Mouse (Mus musculus) liver, embryonic 12.5 days (tissue): ENCODE results near the gene Gpc6. TPM values are rescaled to one million over a fixed set of nuclear protein-coding genes. Genes with fewer than 3 reads are reported as not detected.

Experiments
- ATAC-seq: fragments of 200-750 bp; cut with Nextera tagmentation; 2 replicates; pipeline ENCODE4 v1.8.0; 2017; ENCODE audit warnings: moderate number of reproducible peaks, mild to moderate bottlenecking, moderate library complexity
- H3K27ac ChIP-seq: fragments of 300-500 bp; sonication (generic); 2 replicates; pipeline ENCODE4 v1.5.1; 2016; ENCODE audit warnings: mild to moderate bottlenecking
- H3K27me3 ChIP-seq: fragments of 300-500 bp; sonication (generic); replicated peaks from 2 replicates; pipeline ENCODE4 v1.6.1; 2016; ENCODE audit warnings: mild to moderate bottlenecking, moderate library complexity
- H3K36me3 ChIP-seq: fragments of 300-500 bp; sonication (generic); 2 replicates; pipeline ENCODE4 v1.6.1; 2016; ENCODE audit warnings: mild to moderate bottlenecking, moderate library complexity
- H3K4me1 ChIP-seq: fragments of 300-500 bp; sonication (generic); 2 replicates; pipeline ENCODE4 v1.6.1; 2016
- H3K4me2 ChIP-seq: fragments of 300-500 bp; sonication (generic); 2 replicates; pipeline ENCODE4 v1.6.1; 2016; ENCODE audit warnings: mild to moderate bottlenecking, moderate library complexity
- H3K4me3 ChIP-seq: fragments of 300-500 bp; sonication (generic); 2 replicates; pipeline ENCODE4 v1.5.1; 2016; ENCODE audit warnings: mild to moderate bottlenecking, moderate library complexity
- H3K9ac ChIP-seq: fragments of 300-500 bp; sonication (generic); 2 replicates; pipeline ENCODE4 v1.6.1; 2016; ENCODE audit warnings: mild to moderate bottlenecking, moderate library complexity
- H3K9me3 ChIP-seq: fragments of 300-500 bp; sonication (generic); replicated peaks from 2 replicates; pipeline ENCODE4 v1.6.1; 2016; ENCODE audit warnings: mild to moderate bottlenecking, moderate library complexity
- WGBS: fragments of 180-500 bp; shearing (Covaris S2); methylation state at CpG from one replicate; pipeline ENCODE4 v1.1.7; 2016; ENCODE audit not compliant: insufficient replicate concordance; 5-methylcytosine and 5-hydroxymethylcytosine counted together
- polyA plus RNA-seq: library from polyadenylated mRNA; unstranded; fragments of >200 nt; fragmentation: Nextera tagmentation; extraction: Ambion mirVana; gene quantifications from 2 replicates; pipeline ENCODE4 v1.2.1, GENCODE M21; 2016

Gpc6 gene
- polyA plus RNA-seq, 1 experiment from 2014 or later, result 8.4 TPM

GRCm38 (mm10) chr14:117816008-117816407, 890.9 kb downstream of the Gpc6 start:
- Histone ChIP-seq H3K36me3 (no peaks in the 10 kb centered on the region), H3K27me3 (no peaks in the 10 kb centered on the region), H3K4me3 (no peak overlapping the region), H3K4me2 (no peak overlapping the region), H3K27ac (no peak overlapping the region), H3K9ac (no peak overlapping the region), H3K4me1 (no peaks in the 10 kb centered on the region), H3K9me3 (0 out of 2 replicates have a peak, but pooled peaks cover 2% of the 10 kb centered on the region)
- 71% methylated on average over 9 of the region's 9 CpGs for WGBS
- ATAC-seq, result no peak

DNA sequence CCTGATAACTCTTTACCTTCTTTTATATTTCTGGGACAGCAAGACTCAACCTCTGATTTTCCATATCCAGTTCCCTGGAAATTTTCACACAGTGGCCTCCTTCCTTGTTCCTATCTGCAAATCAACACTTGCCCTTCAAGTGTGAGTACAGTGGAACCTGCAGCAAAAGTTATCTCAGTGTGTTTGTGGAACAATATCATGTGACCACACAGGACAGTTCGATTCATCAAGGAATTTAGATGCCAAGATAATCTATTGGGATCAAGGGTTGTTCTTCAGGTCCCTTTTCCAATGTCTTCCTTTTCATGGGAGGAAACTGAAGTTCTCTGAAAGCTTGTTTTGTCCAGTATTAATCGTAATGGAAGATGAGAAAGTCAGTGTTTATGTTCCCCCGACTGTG, 891.6 kb downstream of the Gpc6 start:
- H3K4me3 ChIP-seq, result no peak overlapping the region
- no peaks in the 10 kb centered on the region for H3K36me3 ChIP-seq
- H3K4me2 ChIP-seq, result no peak overlapping the region
- WGBS, result 68% methylated on average over 3 of the region's 3 CpGs
- no peak for ATAC-seq
- no peaks in the 10 kb centered on the region for H3K9me3 ChIP-seq
- no peak overlapping the region for H3K27ac ChIP-seq
- no peaks in the 10 kb centered on the region for H3K4me1 ChIP-seq
- H3K27me3 ChIP-seq, result no peaks in the 10 kb centered on the region
- no peak overlapping the region for H3K9ac ChIP-seq

DNA sequence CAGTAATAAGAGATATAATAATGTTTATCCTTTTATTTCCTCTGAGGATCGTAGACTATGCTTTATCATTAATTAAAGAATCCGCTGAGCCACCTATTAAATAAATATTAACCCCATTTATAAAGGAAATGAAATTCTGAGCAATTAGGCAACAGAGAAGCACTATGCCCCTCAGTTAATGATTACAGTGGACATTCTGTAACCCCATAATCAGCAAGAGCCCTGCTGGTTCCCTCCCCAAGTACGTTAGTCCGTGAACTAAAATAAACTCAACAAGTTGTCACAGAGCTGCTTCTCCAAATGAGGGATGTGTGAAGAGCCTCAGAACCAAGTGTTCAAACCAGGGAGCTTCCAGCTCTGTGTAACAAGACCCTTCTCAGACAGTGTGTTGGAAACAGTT, 892.1 kb downstream of the Gpc6 start:
- no peaks in the 10 kb centered on the region for H3K9me3 ChIP-seq
- H3K4me2 ChIP-seq, result no peak overlapping the region
- no peak overlapping the region for H3K27ac ChIP-seq
- H3K27me3 ChIP-seq, result no peaks in the 10 kb centered on the region
- ATAC-seq, result no peak
- H3K4me3 ChIP-seq, result no peak overlapping the region
- no peaks in the 10 kb centered on the region for H3K4me1 ChIP-seq
- 69% methylated on average over 4 of the region's 4 CpGs for WGBS
- no peaks in the 10 kb centered on the region for H3K36me3 ChIP-seq
- H3K9ac ChIP-seq, result no peak overlapping the region

DNA sequence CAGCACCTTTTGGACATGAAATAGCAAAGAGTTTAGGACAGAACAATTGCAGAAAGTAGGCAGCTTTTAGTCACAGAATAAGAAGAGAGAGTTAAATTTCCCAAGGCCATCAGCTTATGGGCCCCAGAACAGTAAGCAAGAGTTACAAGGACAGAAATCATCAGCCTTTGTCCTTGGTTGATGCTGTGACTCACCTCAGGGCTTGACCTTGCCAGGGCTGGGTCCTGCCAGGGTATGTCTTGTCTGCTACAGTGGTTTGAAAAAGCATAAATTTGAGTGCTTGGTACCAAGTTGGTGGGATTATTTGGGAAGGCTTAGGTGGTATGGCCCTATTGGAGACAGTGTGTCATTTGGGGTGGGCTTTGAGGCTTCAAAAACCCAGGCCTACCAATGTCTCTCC, 899.4 kb downstream of the Gpc6 start:
- ATAC-seq, result no peak
- no peaks in the 10 kb centered on the region for H3K27me3 ChIP-seq
- H3K4me2 ChIP-seq, result no peak overlapping the region

DNA sequence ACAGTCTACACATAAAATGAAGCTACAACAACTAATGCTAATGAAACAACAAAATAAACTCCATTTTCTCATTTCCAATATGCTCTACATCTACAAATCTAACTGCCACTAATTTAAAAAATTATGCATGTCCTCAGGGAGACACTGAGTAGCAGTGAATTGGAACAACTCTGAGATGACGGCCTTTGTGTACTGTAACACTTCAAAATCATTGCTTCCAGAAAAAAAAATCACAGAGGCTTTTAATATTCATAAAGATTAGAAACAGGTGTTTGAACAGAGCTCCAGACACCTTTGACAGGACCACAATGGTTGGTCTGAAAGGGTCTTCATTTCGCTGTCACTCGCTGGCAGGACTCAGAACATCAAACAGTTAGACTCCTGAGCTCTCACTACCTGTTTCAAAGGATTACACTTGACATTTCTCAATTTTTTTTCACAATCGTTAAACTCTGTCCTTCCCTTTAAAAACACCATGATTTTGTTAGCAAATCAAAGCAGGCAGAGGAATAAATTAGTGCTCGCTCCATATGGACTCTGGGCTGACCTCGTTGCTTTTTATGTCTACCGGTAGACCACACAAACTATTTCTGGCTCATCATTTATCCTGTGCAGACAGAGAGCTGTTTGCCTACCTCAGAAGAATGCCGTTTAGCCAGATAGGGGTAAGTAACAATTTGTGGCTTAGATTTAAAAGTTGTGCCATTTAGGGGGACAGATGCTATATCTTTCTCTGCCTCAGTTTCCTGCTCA, 901.4 kb downstream of the Gpc6 start:
- Histone ChIP-seq H3K27me3 (no peaks in the 10 kb centered on the region), H3K9me3 (no peaks in the 10 kb centered on the region), H3K9ac (no peak overlapping the region), H3K4me3 (no peak overlapping the region), H3K4me1 (no peaks in the 10 kb centered on the region), H3K4me2 (no peak overlapping the region), H3K27ac (no peak overlapping the region), H3K36me3 (no peaks in the 10 kb centered on the region)
- 62% methylated on average over 8 of the region's 8 CpGs for WGBS
- ATAC-seq, result no peak

More for the DNA sequence above, 899.4 kb downstream of the Gpc6 start:
- Histone ChIP-seq H3K36me3 (no peaks in the 10 kb centered on the region), H3K4me1 (no peaks in the 10 kb centered on the region), H3K9ac (no peak overlapping the region), H3K4me3 (no peak overlapping the region), H3K9me3 (no peaks in the 10 kb centered on the region), H3K27ac (no peak overlapping the region)

- Histone ChIP-seq H3K4me3 (no peak overlapping the region), H3K27me3 (no peaks in the 10 kb centered on the region), H3K36me3 (no peaks in the 10 kb centered on the region), H3K9me3 (no peaks in the 10 kb centered on the region; the same call in 1 of the 2 replicates), H3K9ac (no peak overlapping the region), H3K27ac (no peak overlapping the region), H3K4me2 (no peak overlapping the region), H3K4me1 (no peaks in the 10 kb centered on the region)
- 81% methylated on average over 8 of the region's 8 CpGs for WGBS
- no peak for ATAC-seq
Observed at GRCm38 (mm10) chr14:117831267-117831666, 906.2 kb downstream of the Gpc6 start.

- no peak overlapping the region for H3K27ac ChIP-seq
- no peaks in the 10 kb centered on the region for H3K4me1 ChIP-seq
- H3K4me3 ChIP-seq, result no peak overlapping the region
- H3K9ac ChIP-seq, result no peak overlapping the region
- no peak for ATAC-seq
- H3K36me3 ChIP-seq, result no peaks in the 10 kb centered on the region
- no peak overlapping the region for H3K4me2 ChIP-seq
- WGBS, result 61% methylated on average over 4 of the region's 4 CpGs
- H3K9me3 ChIP-seq, result no peaks in the 10 kb centered on the region; the same call in 1 of the 2 replicates
- H3K27me3 ChIP-seq, result no peaks in the 10 kb centered on the region
Observed at GRCm38 (mm10) chr14:117831731-117832130, 906.6 kb downstream of the Gpc6 start.

DNA sequence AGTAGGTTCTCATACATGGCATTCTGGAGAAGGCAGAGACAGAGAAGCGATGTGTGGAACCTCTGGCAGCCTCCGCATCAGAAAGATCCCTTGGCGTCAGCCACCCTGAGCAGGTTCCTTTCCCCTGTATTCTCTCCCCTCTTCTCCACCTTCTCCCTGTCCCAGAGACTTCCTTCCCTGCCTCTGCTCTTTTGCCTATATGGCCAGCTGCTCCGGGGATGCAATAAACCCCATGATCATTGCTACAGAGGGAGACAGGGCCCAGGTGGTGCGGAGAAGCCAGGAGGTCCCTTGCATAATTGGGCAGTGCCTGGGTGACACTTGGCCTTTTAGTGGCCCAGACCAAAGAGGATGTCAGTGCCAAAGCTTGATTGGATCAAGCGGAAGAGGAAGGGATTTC, 910.4 kb downstream of the Gpc6 start:
- Histone ChIP-seq H3K9me3 (no peaks in the 10 kb centered on the region; the same call in 1 of the 2 replicates), H3K4me1 (no peaks in the 10 kb centered on the region), H3K36me3 (no peaks in the 10 kb centered on the region), H3K9ac (no peak overlapping the region), H3K27me3 (no peaks in the 10 kb centered on the region), H3K4me3 (no peak overlapping the region), H3K4me2 (no peak overlapping the region), H3K27ac (no peak overlapping the region)
- 69% methylated on average over 6 of the region's 6 CpGs for WGBS
- no peak for ATAC-seq

DNA sequence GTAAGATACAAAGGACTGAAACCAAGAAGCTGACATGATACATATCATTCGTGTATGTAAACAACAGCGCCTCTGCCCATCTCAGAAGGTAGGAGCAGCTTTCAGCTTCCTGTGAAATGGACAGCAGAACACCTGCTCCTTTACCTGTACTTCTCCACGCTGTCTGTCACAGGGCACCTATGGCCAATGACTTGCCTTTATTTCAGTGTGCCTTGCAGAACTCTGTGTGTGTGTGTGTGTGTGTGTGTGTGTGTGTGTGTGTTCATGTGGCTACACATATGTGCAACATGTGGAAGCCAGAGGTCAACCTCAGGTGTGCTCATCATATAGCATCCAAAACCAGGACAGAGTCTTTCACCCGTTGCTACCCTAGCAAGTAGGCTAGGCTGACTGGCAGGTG, 911.9 kb downstream of the Gpc6 start:
- no peak overlapping the region for H3K27ac ChIP-seq
- no peak for ATAC-seq
- H3K27me3 ChIP-seq, result no peaks in the 10 kb centered on the region
- 73% methylated on average over 4 of the region's 4 CpGs for WGBS
- no peaks in the 10 kb centered on the region for H3K4me1 ChIP-seq
- H3K9ac ChIP-seq, result no peak overlapping the region
- no peak overlapping the region for H3K4me3 ChIP-seq
- no peak overlapping the region for H3K4me2 ChIP-seq
- no peaks in the 10 kb centered on the region for H3K36me3 ChIP-seq
- H3K9me3 ChIP-seq, result no peaks in the 10 kb centered on the region; the same call in 1 of the 2 replicates

DNA sequence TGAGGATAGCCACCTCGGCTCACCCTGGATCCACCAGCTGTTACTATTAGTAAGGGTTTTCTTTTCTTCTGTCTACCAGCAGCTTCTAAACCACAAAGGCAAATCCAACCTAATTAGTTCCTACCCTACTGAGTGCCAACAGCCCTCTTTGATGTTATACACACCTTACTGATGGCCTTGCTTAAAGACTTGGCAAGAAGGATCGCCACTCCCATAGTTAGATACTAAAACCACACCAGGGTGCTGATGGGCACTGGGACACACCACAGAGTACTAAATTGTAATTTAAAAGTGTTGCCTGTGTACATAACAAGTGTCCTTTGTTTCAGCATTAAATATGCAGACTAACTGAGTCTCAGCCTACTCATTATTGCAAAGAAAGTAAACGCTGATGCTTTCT, 912.6 kb downstream of the Gpc6 start:
- no peak overlapping the region for H3K4me3 ChIP-seq
- H3K36me3 ChIP-seq, result no peaks in the 10 kb centered on the region
- H3K27me3 ChIP-seq, result no peaks in the 10 kb centered on the region
- H3K27ac ChIP-seq, result no peak overlapping the region
- no peak overlapping the region for H3K9ac ChIP-seq
- H3K4me1 ChIP-seq, result no peaks in the 10 kb centered on the region
- H3K4me2 ChIP-seq, result no peak overlapping the region
- 57% methylated on average over 3 of the region's 3 CpGs for WGBS
- no peak for ATAC-seq
- no peaks in the 10 kb centered on the region; the same call in 1 of the 2 replicates for H3K9me3 ChIP-seq

GRCm38 (mm10) chr14:117841211-117841610, 916.1 kb downstream of the Gpc6 start:
- H3K36me3 ChIP-seq, result no peaks in the 10 kb centered on the region
- no peak overlapping the region for H3K4me2 ChIP-seq
- WGBS, result 51% methylated on average over 4 of the region's 4 CpGs
- H3K9ac ChIP-seq, result no peak overlapping the region
- H3K4me3 ChIP-seq, result no peak overlapping the region
- ATAC-seq, result no peak
- H3K4me1 ChIP-seq, result no peaks in the 10 kb centered on the region
- H3K27me3 ChIP-seq, result no peaks in the 10 kb centered on the region
- H3K9me3 ChIP-seq, result no peaks in the 10 kb centered on the region
- no peak overlapping the region for H3K27ac ChIP-seq

DNA sequence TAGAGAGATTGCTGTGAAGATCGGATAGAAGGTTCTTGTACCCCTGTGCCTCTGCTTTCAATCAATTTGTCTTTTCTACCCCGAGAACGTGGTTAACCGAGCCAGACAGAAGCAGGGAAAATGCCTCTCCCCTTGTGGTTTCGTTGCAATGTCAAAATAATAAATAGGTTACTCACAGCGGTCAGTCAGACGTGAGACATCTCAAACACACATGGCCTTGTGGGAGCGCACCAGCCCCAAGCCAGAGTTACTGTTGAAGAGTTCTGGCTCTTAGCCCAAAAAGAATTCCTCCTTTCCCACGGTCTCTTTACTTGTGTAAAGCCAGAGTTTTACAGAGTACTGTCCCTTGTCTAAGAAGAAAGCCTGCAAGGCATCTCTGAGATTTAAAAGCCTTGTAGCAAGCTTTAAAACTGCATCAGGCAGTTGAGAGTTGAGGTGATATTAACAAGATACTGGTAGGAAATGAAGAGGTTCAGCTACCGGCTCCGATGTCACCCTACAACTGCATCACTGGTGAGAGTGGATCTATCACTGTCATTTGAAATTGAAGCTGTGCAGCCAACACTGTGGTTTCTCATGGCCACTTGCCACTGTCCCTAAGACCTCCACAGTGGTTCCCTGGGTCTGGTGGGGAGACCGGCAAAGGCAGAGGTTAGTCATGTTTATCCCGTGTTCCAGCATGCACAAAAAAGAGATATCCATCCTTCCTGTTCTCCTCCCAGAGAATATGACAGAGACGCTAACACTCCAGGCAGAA, 916.9 kb downstream of the Gpc6 start:
- WGBS, result 59% methylated on average over 14 of the region's 14 CpGs
- no peak for ATAC-seq
- H3K4me3 ChIP-seq, result no peak overlapping the region
- no peak overlapping the region for H3K9ac ChIP-seq
- no peaks in the 10 kb centered on the region for H3K27me3 ChIP-seq
- no peaks in the 10 kb centered on the region for H3K9me3 ChIP-seq
- no peak overlapping the region for H3K4me2 ChIP-seq
- H3K4me1 ChIP-seq, result no peaks in the 10 kb centered on the region
- no peak overlapping the region for H3K27ac ChIP-seq
- H3K36me3 ChIP-seq, result no peaks in the 10 kb centered on the region
